Mouse (Mus musculus): ENCODE measurements at regions not wholly inside any gene's neighbourhood (a gene's known extent, or its start where the extent isn't known, plus 50 kb on each side); places are given as distances from the start of the nearest gene placed in this dataset.

DNA sequence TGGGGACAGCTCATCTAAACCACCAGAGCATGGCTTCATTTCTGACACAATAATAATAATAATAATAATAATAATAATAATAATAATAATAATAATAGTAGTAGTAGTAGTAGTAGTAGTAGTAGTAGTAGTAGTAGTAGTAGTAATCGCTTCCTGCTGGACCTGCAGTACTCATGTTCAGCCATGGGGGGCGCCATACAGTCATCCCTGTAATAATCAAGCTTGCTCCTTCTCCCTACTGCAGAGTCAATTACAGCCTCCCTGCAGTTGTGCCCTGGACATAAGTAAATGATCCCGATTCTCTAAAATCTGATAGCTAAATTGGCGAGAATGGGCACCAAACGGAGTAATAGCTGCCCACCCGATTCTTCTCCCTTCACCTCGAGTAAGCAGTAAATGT, 537.1 kb upstream of the Gm19410 start:
- Histone ChIP-seq H3K27ac (ENCODE audit: low read depth) (no peak overlapping the region), H3K4me2 (ENCODE audit: low read depth, low read length) (no peak overlapping the region), H3K27me3 (ENCODE audit: control insufficient read depth, insufficient read depth, low read length) (no peaks in the 10 kb centered on the region), H3K9ac (replicated peaks; ENCODE audit: low read depth, low read length) (no peak overlapping the region), H3K4me1 (ENCODE audit: control insufficient read depth, insufficient read depth) (peaks cover 3% of the 10 kb centered on the region), H3K9me3 (replicated peaks; ENCODE audit: control insufficient read depth, low read length) (no peaks in the 10 kb centered on the region), H3K4me3 (ENCODE audit: low read depth, low read length) (no peak overlapping the region), H3K36me3 (replicated peaks; ENCODE audit: control insufficient read depth, insufficient read depth, low read length) (no peaks in the 10 kb centered on the region)
- 76% methylated on average over 7 of the region's 7 CpGs for WGBS
- no peak for DNase-seq (ENCODE audit: low spot score)
- TF ChIP-seq EP300 (IDR thresholded peaks at IDR 0.05; ENCODE audit: low read depth) = no peak
- TF ChIP-seq CTCF (IDR thresholded peaks at IDR 0.05; ENCODE audit: low read depth) = peak; percentile 16
- ATAC-seq (ENCODE audit: insufficient read depth, low read depth) = no peak

GRCm38 (mm10) chr8:35233520-35234186, 531.9 kb upstream of the Gm19410 start:
- no peak overlapping the region for H3K27ac ChIP-seq (ENCODE audit: low read depth)
- TF ChIP-seq CTCF (IDR thresholded peaks at IDR 0.05; ENCODE audit: low read depth) (no peak), EP300 (IDR thresholded peaks at IDR 0.05; ENCODE audit: low read depth) (no peak)
- H3K9ac ChIP-seq (replicated peaks; ENCODE audit: low read depth, low read length) = no peak overlapping the region
- H3K4me2 ChIP-seq (ENCODE audit: low read depth, low read length) = no peak overlapping the region
- H3K27me3 ChIP-seq (ENCODE audit: control insufficient read depth, insufficient read depth, low read length) = no peaks in the 10 kb centered on the region
- ATAC-seq (ENCODE audit: insufficient read depth, low read depth) = peak; percentile 72; the same call in 1 of the 2 replicates
- H3K4me1 ChIP-seq (ENCODE audit: control insufficient read depth, insufficient read depth) = peaks cover 18% of the 10 kb centered on the region
- no peak overlapping the region for H3K4me3 ChIP-seq (ENCODE audit: low read depth, low read length)
- no peaks in the 10 kb centered on the region for H3K9me3 ChIP-seq (replicated peaks; ENCODE audit: control insufficient read depth, low read length)
- peak; percentile 41 for DNase-seq (ENCODE audit: low spot score)
- H3K36me3 ChIP-seq (replicated peaks; ENCODE audit: control insufficient read depth, insufficient read depth, low read length) = no peaks in the 10 kb centered on the region
- 32% methylated on average over 5 of the region's 5 CpGs for WGBS

- ATAC-seq (ENCODE audit: insufficient read depth, low read depth) (no peak), DNase-seq (ENCODE audit: low spot score) (no peak)
- TF ChIP-seq CTCF (IDR thresholded peaks at IDR 0.05; ENCODE audit: low read depth) = no peak
- no peak for TF ChIP-seq EP300 (IDR thresholded peaks at IDR 0.05; ENCODE audit: low read depth)
- Histone ChIP-seq H3K4me1 (ENCODE audit: control insufficient read depth, insufficient read depth) (peaks cover 18% of the 10 kb centered on the region), H3K36me3 (replicated peaks; ENCODE audit: control insufficient read depth, insufficient read depth, low read length) (no peaks in the 10 kb centered on the region), H3K9me3 (replicated peaks; ENCODE audit: control insufficient read depth, low read length) (no peaks in the 10 kb centered on the region), H3K27ac (ENCODE audit: low read depth) (no peak overlapping the region), H3K4me2 (ENCODE audit: low read depth, low read length) (no peak overlapping the region), H3K4me3 (ENCODE audit: low read depth, low read length) (no peak overlapping the region), H3K27me3 (ENCODE audit: control insufficient read depth, insufficient read depth, low read length) (no peaks in the 10 kb centered on the region), H3K9ac (replicated peaks; ENCODE audit: low read depth, low read length) (no peak overlapping the region)
- WGBS = 80% methylated on average over 5 of the region's 5 CpGs
Measured at GRCm38 (mm10) chr8:35234436-35234835, 531.2 kb upstream of the Gm19410 start.

- peaks cover 20% of the 10 kb centered on the region for H3K4me1 ChIP-seq (ENCODE audit: control insufficient read depth, insufficient read depth)
- no peak for TF ChIP-seq EP300 (IDR thresholded peaks at IDR 0.05; ENCODE audit: low read depth)
- no peak for TF ChIP-seq CTCF (IDR thresholded peaks at IDR 0.05; ENCODE audit: low read depth)
- H3K27me3 ChIP-seq (ENCODE audit: control insufficient read depth, insufficient read depth, low read length) = no peaks in the 10 kb centered on the region
- no peak overlapping the region for H3K9ac ChIP-seq (replicated peaks; ENCODE audit: low read depth, low read length)
- H3K9me3 ChIP-seq (replicated peaks; ENCODE audit: control insufficient read depth, low read length) = no peaks in the 10 kb centered on the region
- WGBS = 67% methylated on average over 8 of the region's 8 CpGs
- DNase-seq (ENCODE audit: low spot score) = no peak
- H3K27ac ChIP-seq (ENCODE audit: low read depth) = no peak overlapping the region; the same call in 1 of the 2 replicates
- H3K36me3 ChIP-seq (replicated peaks; ENCODE audit: control insufficient read depth, insufficient read depth, low read length) = no peaks in the 10 kb centered on the region
- no peak overlapping the region for H3K4me2 ChIP-seq (ENCODE audit: low read depth, low read length)
- no peak for ATAC-seq (ENCODE audit: insufficient read depth, low read depth)
- H3K4me3 ChIP-seq (ENCODE audit: low read depth, low read length) = no peak overlapping the region
Measured at GRCm38 (mm10) chr8:35235815-35236509, 529.6 kb upstream of the Gm19410 start.

DNA sequence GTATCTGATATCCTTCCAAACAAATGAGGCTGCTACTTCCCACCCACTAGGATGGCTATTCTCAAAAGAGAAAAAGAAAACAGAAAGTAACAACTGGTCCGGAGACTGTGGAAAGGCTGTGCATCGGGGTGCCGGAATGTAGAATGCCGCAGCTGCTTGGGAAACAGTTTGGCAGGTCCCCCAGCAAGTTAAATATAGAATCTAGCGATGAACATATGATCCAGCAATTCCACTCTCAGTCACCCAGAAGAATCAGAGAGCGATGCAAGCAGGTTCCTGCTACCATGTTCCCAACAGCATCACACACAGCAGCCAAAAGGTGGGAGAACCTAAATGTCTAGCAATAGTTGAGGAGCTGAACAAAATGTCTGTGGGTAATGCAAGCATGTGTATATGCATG, 528.3 kb upstream of the Gm19410 start:
- ATAC-seq (ENCODE audit: insufficient read depth, low read depth) = peak; percentile 76
- Histone ChIP-seq H3K27me3 (ENCODE audit: control insufficient read depth, insufficient read depth, low read length) (no peaks in the 10 kb centered on the region), H3K4me2 (ENCODE audit: low read depth, low read length) (peak overlapping the region; percentile 47), H3K4me1 (ENCODE audit: control insufficient read depth, insufficient read depth) (peaks cover 24% of the 10 kb centered on the region), H3K9me3 (replicated peaks; ENCODE audit: control insufficient read depth, low read length) (no peaks in the 10 kb centered on the region), H3K9ac (replicated peaks; ENCODE audit: low read depth, low read length) (peak overlapping the region; percentile 45; the same call in 1 of the 2 replicates), H3K27ac (ENCODE audit: low read depth) (peak overlapping the region; percentile 62), H3K36me3 (replicated peaks; ENCODE audit: control insufficient read depth, insufficient read depth, low read length) (no peaks in the 10 kb centered on the region), H3K4me3 (ENCODE audit: low read depth, low read length) (peak overlapping the region; percentile 38)
- WGBS = 18% methylated on average over 6 of the region's 6 CpGs
- peak; percentile 81 for DNase-seq (ENCODE audit: low spot score)
- TF ChIP-seq EP300 (IDR thresholded peaks at IDR 0.05; ENCODE audit: low read depth) (no peak), CTCF (IDR thresholded peaks at IDR 0.05; ENCODE audit: low read depth) (no peak)
